Mouse (Mus musculus) kidney, embryonic 16.5 days (tissue): ENCODE results near the gene Lrrc74a. TPM values are rescaled to one million over a fixed set of nuclear protein-coding genes. Genes with fewer than 3 reads are reported as not detected.

Source experiments
- ATAC-seq: fragments of 200-750 bp; cut with Nextera tagmentation; 2 replicates; pipeline ENCODE4 v1.8.0; 2017; ENCODE audit warnings: moderate TSS enrichment; ENCODE audit not compliant: low FRiP score, low TSS enrichment
- H3K27ac ChIP-seq: fragments of 300-500 bp; sonication (generic); 2 replicates; pipeline ENCODE4 v1.5.1; 2014; ENCODE audit warnings: low read length
- H3K27me3 ChIP-seq: fragments of 300-500 bp; sonication (generic); 2 replicates; pipeline ENCODE4 v1.6.1; 2014; ENCODE audit warnings: low read length, control low read depth, mixed read lengths; ENCODE audit not compliant: insufficient read depth
- H3K36me3 ChIP-seq: fragments of 300-500 bp; sonication (generic); 2 replicates; pipeline ENCODE4 v1.6.1; 2014; ENCODE audit warnings: low read length, control low read depth, mixed read lengths; ENCODE audit not compliant: insufficient read depth
- H3K4me1 ChIP-seq: fragments of 300-500 bp; sonication (generic); 2 replicates; pipeline ENCODE4 v1.6.1; 2014; ENCODE audit warnings: low read length, control low read depth, mixed read lengths; ENCODE audit not compliant: insufficient read depth
- H3K4me2 ChIP-seq: fragments of 300-500 bp; sonication (generic); replicated peaks from 2 replicates; pipeline ENCODE4 v1.6.1; 2014; ENCODE audit warnings: low read depth, low read length
- H3K4me3 ChIP-seq: fragments of 300-500 bp; sonication (generic); 2 replicates; pipeline ENCODE4 v1.5.1; 2014; ENCODE audit warnings: mild to moderate bottlenecking, low read length
- H3K9ac ChIP-seq: fragments of 300-500 bp; sonication (generic); replicated peaks from 2 replicates; pipeline ENCODE4 v1.6.1; 2014; ENCODE audit warnings: low read length
- H3K9me3 ChIP-seq: fragments of 300-500 bp; sonication (generic); 2 replicates; pipeline ENCODE4 v1.6.1; 2016; ENCODE audit warnings: low read length, control low read depth
- WGBS: fragments of 180-500 bp; shearing (Covaris S2); extraction: QIAGEN DNeasy Blood & Tissue Kit; methylation state at CpG from one replicate; pipeline ENCODE4 v1.1.7; 2014; 5-methylcytosine and 5-hydroxymethylcytosine counted together
- polyA plus RNA-seq: library from polyadenylated mRNA; unstranded; fragments of >200 nt; fragmentation: Nextera tagmentation; extraction: Ambion mirVana; gene quantifications from 2 replicates; pipeline ENCODE4 v1.2.1, GENCODE M21; 2015

The Lrrc74a gene
- polyA plus RNA-seq, 1 experiment from 2014 or later = not detected

- Histone ChIP-seq H3K4me3 (no peak overlapping the region), H3K9me3 (no peaks in the 10 kb centered on the region), H3K27ac (no peak overlapping the region), H3K4me2 (no peak overlapping the region), H3K36me3 (no peaks in the 10 kb centered on the region), H3K4me1 (no peaks in the 10 kb centered on the region), H3K9ac (no peak overlapping the region), H3K27me3 (no peaks in the 10 kb centered on the region)
- ATAC-seq = no peak
- WGBS = 84% methylated on average over 11 of the region's 11 CpGs
These were observed 17.2 kb upstream of the Lrrc74a start for GRCm38 (mm10) chr12:86716962-86717361.

DNA sequence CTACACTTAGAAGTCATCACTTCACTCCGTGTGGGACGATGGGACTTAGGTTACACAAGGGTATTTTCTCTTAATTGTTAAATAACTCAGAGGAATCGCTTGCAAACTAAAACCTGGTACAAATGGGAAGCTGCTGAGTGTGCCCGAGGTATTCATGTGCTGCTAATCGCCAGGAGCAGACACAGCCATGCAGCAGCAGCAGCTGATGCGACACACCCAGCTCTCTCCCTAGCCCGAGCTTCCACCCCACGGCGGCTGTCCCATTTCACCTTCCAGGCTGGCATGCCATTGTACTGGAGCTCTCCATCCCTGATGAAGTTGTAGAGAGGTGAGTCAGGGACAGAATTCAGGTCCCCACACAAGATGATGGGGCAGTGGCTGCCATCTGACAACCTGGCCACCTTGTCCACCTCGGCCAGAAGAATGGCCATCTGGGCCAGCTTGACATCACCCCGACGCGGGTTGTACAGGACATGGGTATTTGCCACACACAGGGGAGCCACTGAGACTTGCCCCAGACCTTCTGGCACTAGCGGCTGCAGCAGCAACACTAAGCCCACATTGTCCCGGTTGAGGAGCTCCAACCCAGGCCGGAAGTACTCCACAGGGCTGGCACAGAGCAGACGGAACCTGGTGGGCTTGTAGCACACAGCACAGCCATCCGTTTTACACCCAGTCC lies 14.1 kb upstream of the Lrrc74a start:
- WGBS = 83% methylated on average over 18 of the region's 18 CpGs
- no peak overlapping the region for H3K4me2 ChIP-seq
- ATAC-seq = no peak

DNA sequence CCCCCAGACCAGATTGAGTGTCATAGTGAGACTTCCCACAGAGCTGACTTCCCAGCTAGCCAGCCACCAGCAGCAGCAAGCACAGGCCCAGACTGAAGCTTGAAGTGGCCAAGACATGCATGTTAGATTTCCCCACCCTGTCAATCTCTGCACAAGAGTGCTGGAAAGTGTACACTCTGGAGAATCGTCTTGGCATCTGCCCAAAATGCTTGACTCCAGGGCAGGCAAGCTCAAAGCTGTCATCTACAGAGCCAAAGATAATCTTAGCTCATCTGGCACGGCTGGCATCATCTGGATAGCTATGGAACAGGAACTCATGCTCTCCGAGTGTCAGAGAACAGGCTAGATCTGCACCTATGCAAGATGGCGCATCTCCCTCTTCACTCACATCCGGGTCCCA lies 12.7 kb upstream of the Lrrc74a start:
- Histone ChIP-seq H3K4me2 (no peak overlapping the region), H3K27ac (no peak overlapping the region), H3K4me1 (peaks cover 5% of the 10 kb centered on the region; the same call in 1 of the 2 replicates), H3K36me3 (no peaks in the 10 kb centered on the region), H3K9ac (no peak overlapping the region), H3K9me3 (no peaks in the 10 kb centered on the region), H3K4me3 (no peak overlapping the region), H3K27me3 (no peaks in the 10 kb centered on the region)
- 83% methylated on average over 5 of the region's 5 CpGs for WGBS
- no peak for ATAC-seq

More for the DNA sequence above, 14.1 kb upstream of the Lrrc74a start:
- Histone ChIP-seq H3K36me3 (no peaks in the 10 kb centered on the region), H3K4me1 (peaks cover under 1% of the 10 kb centered on the region; the same call in 1 of the 2 replicates), H3K27ac (no peak overlapping the region), H3K27me3 (no peaks in the 10 kb centered on the region), H3K9me3 (no peaks in the 10 kb centered on the region), H3K9ac (no peak overlapping the region), H3K4me3 (no peak overlapping the region)

DNA sequence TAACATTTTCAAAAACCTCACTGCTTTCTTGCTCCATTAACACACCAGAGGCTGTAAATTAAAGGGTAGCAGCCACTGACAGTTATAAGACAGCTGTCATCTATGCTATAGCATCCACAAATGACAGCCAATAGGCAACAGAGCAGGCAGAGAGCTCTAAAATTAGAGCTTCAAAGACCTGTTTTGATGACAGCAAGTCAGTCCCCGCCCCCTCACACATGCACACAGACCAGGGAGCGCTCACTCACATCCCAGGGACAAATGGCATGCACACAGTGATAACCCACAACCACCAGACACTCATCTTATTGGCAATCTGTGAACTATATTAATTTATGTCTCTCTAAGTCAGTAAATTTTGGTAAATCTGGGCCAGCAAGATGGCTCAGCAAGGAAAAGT lies 9.9 kb upstream of the Lrrc74a start:
- Histone ChIP-seq H3K9ac (no peak overlapping the region), H3K4me1 (peaks cover 5% of the 10 kb centered on the region; the same call in 1 of the 2 replicates), H3K36me3 (no peaks in the 10 kb centered on the region), H3K9me3 (no peaks in the 10 kb centered on the region), H3K4me2 (no peak overlapping the region), H3K4me3 (no peak overlapping the region), H3K27me3 (no peaks in the 10 kb centered on the region), H3K27ac (no peak overlapping the region)
- WGBS = 81% methylated on average over 2 of the region's 2 CpGs
- no peak for ATAC-seq

- peak overlapping the region; percentile 98 for H3K4me2 ChIP-seq
- H3K4me3 ChIP-seq = peak overlapping the region; percentile 85
- no peaks in the 10 kb centered on the region for H3K27me3 ChIP-seq
- 1% methylated on average over 19 of the region's 19 CpGs for WGBS
- peak overlapping the region; percentile 80 for H3K9ac ChIP-seq
- H3K9me3 ChIP-seq = no peaks in the 10 kb centered on the region
- peak; percentile 56; the same call in 1 of the 2 replicates for ATAC-seq
- peak overlapping the region; percentile 66; the same call in 1 of the 2 replicates for H3K27ac ChIP-seq
- H3K4me1 ChIP-seq = peaks cover 5% of the 10 kb centered on the region; the same call in 1 of the 2 replicates
- no peaks in the 10 kb centered on the region for H3K36me3 ChIP-seq
These were observed 8.5 kb upstream of the Lrrc74a start for GRCm38 (mm10) chr12:86725706-86726105.

DNA sequence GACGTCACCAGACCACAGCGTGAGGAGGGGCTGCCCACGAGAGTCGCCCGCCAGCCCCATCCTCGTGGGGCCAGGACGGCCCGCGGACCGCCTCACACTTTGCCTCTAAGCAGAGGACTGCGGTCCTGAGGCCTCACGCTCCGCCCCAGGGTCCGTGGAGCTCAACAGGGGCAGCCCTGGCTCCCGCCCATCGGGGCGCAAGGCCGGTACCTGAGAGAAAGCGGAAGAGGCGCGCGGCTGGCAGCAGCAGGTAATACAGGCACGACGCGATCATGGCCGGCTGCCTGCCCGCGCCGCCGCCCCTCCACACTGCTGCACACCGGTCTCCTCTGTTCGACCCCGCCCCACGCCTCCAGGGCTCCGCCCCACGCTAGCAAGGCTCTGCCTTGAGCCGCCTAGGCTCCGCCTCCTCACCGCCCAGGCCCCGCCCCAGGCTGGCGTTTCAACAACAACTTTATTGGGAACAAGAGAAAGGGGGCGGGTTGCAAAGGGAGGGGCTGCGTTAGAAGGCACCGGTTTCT lies 8.0 kb upstream of the Lrrc74a start, which contains the start of gene Angel1:
Gene Angel1, minus strand, starts transcription at position 341 of the 521 bp plus-strand sequence.
- Histone ChIP-seq H3K9me3 (no peaks in the 10 kb centered on the region), H3K27ac (peak within 1 kb of the TSS; percentile 66; the same call in 1 of the 2 replicates), H3K4me2 (peak within 1 kb of the TSS; percentile 98), H3K4me1 (peaks cover 5% of the 10 kb centered on the region; the same call in 1 of the 2 replicates), H3K9ac (peak within 1 kb of the TSS; percentile 80), H3K4me3 (peak within 1 kb of the TSS; percentile 85), H3K27me3 (no peaks in the 10 kb centered on the region), H3K36me3 (no peaks in the 10 kb centered on the region)
- peak; percentile 99 for ATAC-seq
- WGBS = under 1% methylated on average over 44 of the region's 44 CpGs

- no peak overlapping the region for H3K4me2 ChIP-seq
- no peaks in the 10 kb centered on the region for H3K27me3 ChIP-seq
- H3K9me3 ChIP-seq = peaks cover 5% of the 10 kb centered on the region; the same call in 1 of the 2 replicates
- WGBS = 75% methylated on average over 13 of the region's 13 CpGs
- H3K4me3 ChIP-seq = no peak overlapping the region
- H3K36me3 ChIP-seq = no peaks in the 10 kb centered on the region
- no peaks in the 10 kb centered on the region for H3K4me1 ChIP-seq
- H3K27ac ChIP-seq = no peak overlapping the region
- H3K9ac ChIP-seq = no peak overlapping the region
- no peak for ATAC-seq
These were observed 26.9 kb downstream of the Lrrc74a start for GRCm38 (mm10) chr12:86761036-86761435.

- no peaks in the 10 kb centered on the region for H3K4me1 ChIP-seq
- ATAC-seq = no peak
- no peak overlapping the region for H3K9ac ChIP-seq
- no peaks in the 10 kb centered on the region for H3K36me3 ChIP-seq
- H3K27ac ChIP-seq = no peak overlapping the region
- no peak overlapping the region for H3K4me2 ChIP-seq
- peaks cover 5% of the 10 kb centered on the region; the same call in 1 of the 2 replicates for H3K9me3 ChIP-seq
- no peaks in the 10 kb centered on the region for H3K27me3 ChIP-seq
- no peak overlapping the region for H3K4me3 ChIP-seq
- WGBS = 74% methylated on average over 6 of the region's 6 CpGs
These were observed 29.9 kb downstream of the Lrrc74a start for GRCm38 (mm10) chr12:86764060-86764459.

DNA sequence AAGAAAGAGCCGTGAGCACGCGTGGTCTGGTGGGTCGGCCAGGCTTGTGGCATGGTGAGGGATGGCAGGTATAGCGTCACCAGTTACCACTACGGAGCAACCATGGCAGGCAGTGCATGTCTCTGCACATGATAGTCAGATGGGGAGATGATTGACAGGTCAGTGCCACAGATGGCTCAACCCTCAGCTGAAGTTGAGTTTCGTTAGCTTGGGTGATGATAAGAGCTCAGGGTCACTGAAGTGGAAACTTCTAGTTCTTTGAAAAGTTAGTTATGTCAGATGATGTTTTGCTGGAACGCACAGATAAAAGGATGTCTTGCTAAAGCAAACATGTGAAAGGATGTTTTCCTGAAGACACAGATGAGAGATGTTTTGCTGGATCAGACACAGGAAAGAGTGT lies 32.3 kb downstream of the Lrrc74a start:
- no peak overlapping the region for H3K4me3 ChIP-seq
- peaks cover 4% of the 10 kb centered on the region; the same call in 1 of the 2 replicates for H3K4me1 ChIP-seq
- no peak overlapping the region for H3K4me2 ChIP-seq
- H3K27ac ChIP-seq = no peak overlapping the region
- no peaks in the 10 kb centered on the region for H3K27me3 ChIP-seq
- no peaks in the 10 kb centered on the region for H3K9me3 ChIP-seq
- no peaks in the 10 kb centered on the region for H3K36me3 ChIP-seq
- 82% methylated on average over 8 of the region's 8 CpGs for WGBS
- no peak for ATAC-seq
- no peak overlapping the region for H3K9ac ChIP-seq
